Mouse (Mus musculus) lung, postnatal 0 days (tissue): ENCODE results near the gene Tbc1d16. TPM values are rescaled to one million over a fixed set of nuclear protein-coding genes. Genes with fewer than 3 reads are reported as not detected.
A peak's percentile ranks its signal among the peaks of the same experiment; 100 is the strongest.

Source experiments
- ATAC-seq: fragments of 200-750 bp; cut with Nextera tagmentation; 2 replicates; pipeline ENCODE4 v1.8.0; 2017; ENCODE audit warnings: moderate library complexity
- DNase-seq: peaks from one replicate; pipeline ENCODE4 v3.0.0-alpha.2; 2016; ENCODE audit warnings: low spot score
- H3K27ac ChIP-seq: fragments of 300-500 bp; sonication (generic); 2 replicates; pipeline ENCODE4 v1.5.1; 2014; ENCODE audit warnings: antibody characterized with exemption, mild to moderate bottlenecking, low read length, mixed read lengths
- H3K27me3 ChIP-seq: fragments of 300-500 bp; sonication (generic); replicated peaks from 2 replicates; pipeline ENCODE4 v1.6.1; 2014; ENCODE audit warnings: low read length, mixed read lengths; ENCODE audit not compliant: insufficient read depth
- H3K36me3 ChIP-seq: fragments of 300-500 bp; sonication (generic); 2 replicates; pipeline ENCODE4 v1.6.1; 2014; ENCODE audit warnings: low read length, mixed read lengths; ENCODE audit not compliant: insufficient read depth
- H3K4me1 ChIP-seq: fragments of 300-500 bp; sonication (generic); 2 replicates; pipeline ENCODE4 v1.6.1; 2014; ENCODE audit warnings: antibody characterized with exemption, low read depth, low read length, mixed read lengths; ENCODE audit not compliant: insufficient read depth
- H3K4me2 ChIP-seq: fragments of 300-500 bp; sonication (generic); replicated peaks from 2 replicates; pipeline ENCODE4 v1.6.1; 2014; ENCODE audit warnings: low read depth, mild to moderate bottlenecking, low read length, moderate library complexity, mixed read lengths
- H3K4me3 ChIP-seq: fragments of 300-500 bp; sonication (generic); 2 replicates; pipeline ENCODE4 v1.5.1; 2014; ENCODE audit warnings: low read depth, low read length
- H3K9ac ChIP-seq: fragments of 300-500 bp; sonication (generic); replicated peaks from 2 replicates; pipeline ENCODE4 v1.6.1; 2014; ENCODE audit warnings: low read depth, mild to moderate bottlenecking
- H3K9me3 ChIP-seq: fragments of 300-500 bp; sonication (generic); 2 replicates; pipeline ENCODE4 v1.6.1; 2016; ENCODE audit warnings: low read length, mixed read lengths
- CTCF ChIP-seq: IDR thresholded peaks from 2 replicates; pipeline ENCODE4 v1.5.1; 2016; ENCODE audit warnings: antibody characterized with exemption, mild to moderate bottlenecking
- EP300 ChIP-seq: IDR thresholded peaks from 2 replicates; pipeline ENCODE4 v1.6.1; 2016; ENCODE audit warnings: antibody characterized with exemption, mild to moderate bottlenecking, control low read depth
- WGBS: fragments of 180-500 bp; shearing (Covaris S2); extraction: QIAGEN DNeasy Blood & Tissue Kit; methylation state at CpG from one replicate; pipeline ENCODE4 v1.1.7; 2014; 5-methylcytosine and 5-hydroxymethylcytosine counted together
- polyA plus RNA-seq: library from polyadenylated mRNA; unstranded; fragments of >200 nt; fragmentation: Nextera tagmentation; extraction: Ambion mirVana; gene quantifications from 2 replicates; pipeline ENCODE4 v1.2.1, GENCODE M21; 2015

Gene Tbc1d16
- polyA plus RNA-seq, 1 experiment from 2014 or later: 11.9 TPM

- no peak overlapping the region for H3K4me2 ChIP-seq
- ATAC-seq (no peak), DNase-seq (peak; percentile 49)
- 55% methylated on average over 32 of the region's 32 CpGs for WGBS
- H3K9me3 ChIP-seq: no peaks in the 10 kb centered on the region
- H3K4me3 ChIP-seq: no peak overlapping the region
- H3K27ac ChIP-seq: no peak overlapping the region
- peaks cover 14% of the 10 kb centered on the region for H3K36me3 ChIP-seq
- TF ChIP-seq EP300 (no peak), CTCF (peak; percentile 25)
- no peaks in the 10 kb centered on the region for H3K27me3 ChIP-seq
- peaks cover 19% of the 10 kb centered on the region for H3K4me1 ChIP-seq
- no peak overlapping the region for H3K9ac ChIP-seq
Observed at GRCm38 (mm10) chr11:119210321-119211100, 17.8 kb downstream of the Tbc1d16 start.

- H3K4me3 ChIP-seq: no peak overlapping the region
- peak; percentile 85 for ATAC-seq
- DNase-seq: peak; percentile 81
- no peak overlapping the region for H3K4me2 ChIP-seq
- 58% methylated on average over 10 of the region's 10 CpGs for WGBS
- no peaks in the 10 kb centered on the region for H3K27me3 ChIP-seq
- TF ChIP-seq EP300 (peak; percentile 46; the same call in 1 of the 2 replicates), CTCF (no peak)
- H3K9ac ChIP-seq: no peak overlapping the region
- H3K9me3 ChIP-seq: no peaks in the 10 kb centered on the region
- peaks cover 19% of the 10 kb centered on the region for H3K36me3 ChIP-seq
- H3K27ac ChIP-seq: no peak overlapping the region
- peaks cover 12% of the 10 kb centered on the region; the same call in 1 of the 2 replicates for H3K4me1 ChIP-seq
Observed at GRCm38 (mm10) chr11:119209371-119210025, 18.8 kb downstream of the Tbc1d16 start.

GRCm38 (mm10) chr11:119208870-119209370, 19.4 kb downstream of the Tbc1d16 start:
- H3K27ac ChIP-seq: no peak overlapping the region
- H3K9me3 ChIP-seq: no peaks in the 10 kb centered on the region
- no peaks in the 10 kb centered on the region for H3K27me3 ChIP-seq
- no peak overlapping the region for H3K4me3 ChIP-seq
- TF ChIP-seq EP300: no peak
- TF ChIP-seq CTCF: no peak
- 95% methylated on average over 20 of the region's 20 CpGs for WGBS
- ATAC-seq: no peak
- no peak for DNase-seq
- peaks cover 20% of the 10 kb centered on the region for H3K36me3 ChIP-seq
- peaks cover 10% of the 10 kb centered on the region; the same call in 1 of the 2 replicates for H3K4me1 ChIP-seq
- H3K4me2 ChIP-seq: no peak overlapping the region
- H3K9ac ChIP-seq: no peak overlapping the region

- ATAC-seq: no peak
- 87% methylated on average over 6 of the region's 6 CpGs for WGBS
Observed at GRCm38 (mm10) chr11:119207986-119208385, 20.3 kb downstream of the Tbc1d16 start.

GRCm38 (mm10) chr11:119206562-119206961, 21.7 kb downstream of the Tbc1d16 start:
- H3K27me3 ChIP-seq: no peaks in the 10 kb centered on the region
- no peak overlapping the region for H3K4me2 ChIP-seq
- ATAC-seq (peak; percentile 29), DNase-seq (peak; percentile 85)
- no peaks in the 10 kb centered on the region for H3K9me3 ChIP-seq
- no peak for TF ChIP-seq EP300
- peak; percentile 93 for TF ChIP-seq CTCF
- H3K4me1 ChIP-seq: peaks cover 6% of the 10 kb centered on the region; the same call in 1 of the 2 replicates
- no peak overlapping the region for H3K9ac ChIP-seq
- 40% methylated on average over 5 of the region's 5 CpGs for WGBS
- no peak overlapping the region for H3K4me3 ChIP-seq
- H3K36me3 ChIP-seq: peaks cover 20% of the 10 kb centered on the region
- no peak overlapping the region for H3K27ac ChIP-seq

More at GRCm38 (mm10) chr11:119207986-119208385, 20.3 kb downstream of the Tbc1d16 start:
- H3K27me3 ChIP-seq: no peaks in the 10 kb centered on the region
- peaks cover 6% of the 10 kb centered on the region; the same call in 1 of the 2 replicates for H3K4me1 ChIP-seq
- H3K36me3 ChIP-seq: peaks cover 20% of the 10 kb centered on the region
- H3K4me3 ChIP-seq: no peak overlapping the region
- DNase-seq: no peak
- H3K9ac ChIP-seq: no peak overlapping the region
- H3K27ac ChIP-seq: no peak overlapping the region
- TF ChIP-seq CTCF (no peak), EP300 (no peak)
- no peaks in the 10 kb centered on the region for H3K9me3 ChIP-seq
- H3K4me2 ChIP-seq: no peak overlapping the region

GRCm38 (mm10) chr11:119205738-119206137, 22.6 kb downstream of the Tbc1d16 start:
- no peak overlapping the region for H3K27ac ChIP-seq
- 89% methylated on average over 10 of the region's 10 CpGs for WGBS
- H3K27me3 ChIP-seq: no peaks in the 10 kb centered on the region
- DNase-seq: no peak
- peaks cover 20% of the 10 kb centered on the region for H3K36me3 ChIP-seq
- TF ChIP-seq EP300 (no peak), CTCF (peak; percentile 40)
- peaks cover 6% of the 10 kb centered on the region; the same call in 1 of the 2 replicates for H3K4me1 ChIP-seq
- H3K9ac ChIP-seq: no peak overlapping the region
- H3K4me2 ChIP-seq: no peak overlapping the region
- no peak overlapping the region for H3K4me3 ChIP-seq
- ATAC-seq: no peak
- H3K9me3 ChIP-seq: no peaks in the 10 kb centered on the region
